Mouse (Mus musculus): ENCODE measurements around the gene Kndc1. TPM values are rescaled to one million over a fixed set of nuclear protein-coding genes. Genes with fewer than 3 reads are reported as not detected.

Gene Kndc1
- polyA plus RNA-seq, 1 experiment from 2014 or later: 1.0 TPM

DNA sequence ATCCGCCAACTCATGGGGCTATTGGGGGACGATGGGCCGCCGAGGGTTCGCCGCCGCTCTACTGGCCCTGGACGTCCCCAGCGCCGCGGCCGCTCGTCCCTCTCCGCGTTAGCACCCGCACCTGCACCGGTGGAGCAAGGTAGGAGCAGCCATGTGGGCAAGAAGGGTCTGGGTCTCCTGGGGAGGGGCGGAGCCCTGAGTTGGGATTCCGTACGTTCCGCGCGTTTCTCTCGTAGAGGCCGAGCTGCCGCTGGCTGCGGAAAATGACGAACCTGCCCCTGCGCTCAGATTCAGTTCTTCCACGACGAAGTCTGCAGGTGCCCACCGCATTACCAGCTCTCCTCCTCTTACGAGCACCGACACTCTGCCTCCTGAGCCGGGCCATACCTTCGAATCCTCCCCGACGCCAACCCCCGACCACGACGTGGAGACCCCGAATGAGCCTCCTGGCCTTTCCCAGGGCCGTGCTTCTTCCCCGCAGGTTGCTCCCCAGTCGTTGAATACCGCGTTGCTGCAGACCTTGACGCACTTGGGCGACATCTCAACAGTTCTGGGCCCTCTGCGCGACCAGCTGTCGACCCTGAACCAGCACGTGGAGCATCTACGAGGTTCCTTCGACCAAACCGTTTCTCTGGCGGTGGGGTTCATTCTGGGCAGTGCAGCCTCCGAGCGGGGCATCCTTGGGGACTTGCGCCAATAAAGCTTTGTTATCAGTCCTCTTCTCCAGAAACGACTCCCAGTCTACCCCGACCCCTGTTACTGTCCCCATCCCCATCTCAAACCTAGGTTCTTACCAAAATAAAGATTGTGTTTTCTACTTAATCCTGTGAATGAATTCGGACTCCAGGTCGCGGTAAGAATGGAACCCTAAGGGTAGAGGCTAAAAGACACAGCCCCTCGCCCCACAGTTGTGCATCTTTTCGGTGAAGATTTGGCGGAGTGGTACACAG lies 50.1 kb downstream of the Kndc1 start:
- H3K4me3 ChIP-seq: peak overlapping the region; percentile 45
- no peaks in the 10 kb centered on the region for H3K9me3 ChIP-seq
- peaks cover 100% of the 10 kb centered on the region for H3K27me3 ChIP-seq (ENCODE audit: insufficient read depth, poor library complexity, severe bottlenecking)
- no peaks in the 10 kb centered on the region for H3K36me3 ChIP-seq
- no peak overlapping the region for H3K27ac ChIP-seq
- H3K4me1 ChIP-seq (replicated peaks): peaks cover 16% of the 10 kb centered on the region
- DNase-seq (ENCODE audit: low spot score): peak; percentile 45
- 2% methylated on average over 68 of the region's 68 CpGs for WGBS

DNA sequence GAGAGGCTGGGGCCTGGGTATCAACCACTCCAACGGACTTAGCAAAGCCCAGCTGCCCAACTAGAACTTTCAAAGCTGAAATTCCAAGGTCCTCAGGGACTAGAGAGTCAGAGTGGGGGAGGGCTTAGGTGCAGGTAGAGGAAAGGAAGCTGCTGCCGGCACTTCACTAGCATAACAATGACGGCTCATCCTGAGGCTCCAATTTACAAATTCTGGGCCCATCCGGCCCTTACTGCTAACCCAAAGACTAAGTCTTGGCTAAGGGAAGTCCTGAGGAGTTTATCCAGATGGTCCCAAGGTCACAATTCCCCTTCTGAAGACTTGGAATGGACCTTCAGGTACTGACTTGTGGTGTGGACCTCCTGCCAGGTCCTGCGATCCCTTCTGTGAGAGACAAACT lies 51.0 kb downstream of the Kndc1 start:
- Histone ChIP-seq H3K9me3 (no peaks in the 10 kb centered on the region), H3K27me3 (ENCODE audit: insufficient read depth, poor library complexity, severe bottlenecking) (peaks cover 99% of the 10 kb centered on the region), H3K36me3 (no peaks in the 10 kb centered on the region), H3K4me1 (replicated peaks) (peaks cover 25% of the 10 kb centered on the region), H3K27ac (no peak overlapping the region), H3K4me3 (no peak overlapping the region)
- WGBS: 10% methylated on average over 5 of the region's 5 CpGs
- DNase-seq (ENCODE audit: low spot score): no peak

DNA sequence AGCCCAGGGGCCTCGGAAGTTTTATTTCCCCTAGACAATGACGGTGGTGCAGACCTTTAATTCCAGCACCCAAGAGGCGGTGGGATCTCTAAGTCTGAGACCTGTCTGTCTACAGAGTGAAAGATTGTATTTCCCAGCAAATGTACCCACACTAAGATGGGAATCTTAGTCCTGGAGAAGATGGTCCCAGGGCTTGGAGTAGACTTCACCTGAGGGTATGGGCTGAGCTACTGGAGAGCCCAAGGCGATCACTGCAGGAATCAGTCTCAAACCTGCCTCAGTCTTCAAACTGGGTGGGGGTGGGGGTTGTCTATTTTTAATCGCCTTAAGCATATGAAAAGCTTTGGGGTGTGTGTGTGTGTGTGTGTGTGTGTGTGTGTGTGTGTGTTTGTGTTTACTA lies 51.5 kb downstream of the Kndc1 start:
- Histone ChIP-seq H3K36me3 (no peaks in the 10 kb centered on the region), H3K27me3 (ENCODE audit: insufficient read depth, poor library complexity, severe bottlenecking) (peaks cover 95% of the 10 kb centered on the region), H3K9me3 (no peaks in the 10 kb centered on the region), H3K27ac (no peak overlapping the region), H3K4me3 (no peak overlapping the region), H3K4me1 (replicated peaks) (peaks cover 30% of the 10 kb centered on the region)
- no peak for DNase-seq (ENCODE audit: low spot score)
- 25% methylated on average over 5 of the region's 5 CpGs for WGBS

DNA sequence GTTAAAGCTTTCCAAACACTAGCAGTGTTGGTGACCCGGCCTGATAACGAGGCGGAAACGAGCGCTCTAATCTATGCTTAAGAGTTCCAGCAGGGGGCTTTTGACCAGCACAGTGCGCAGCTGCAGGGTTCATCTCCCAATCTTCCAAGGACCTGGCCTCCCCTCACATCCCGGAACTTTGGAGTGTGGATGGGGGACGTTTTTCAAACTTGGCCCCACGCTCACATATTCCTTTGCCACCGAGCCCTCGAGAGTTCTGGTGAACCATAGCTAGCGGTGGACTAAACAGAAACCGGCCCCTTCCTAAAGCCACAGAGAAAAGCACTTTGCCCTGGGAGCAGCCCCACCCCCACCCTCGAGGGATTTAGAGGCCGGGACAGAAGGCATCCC lies 55.4 kb downstream of the Kndc1 start:
- under 1% methylated on average over 15 of the region's 15 CpGs for WGBS
- Histone ChIP-seq H3K4me1 (replicated peaks) (peaks cover 29% of the 10 kb centered on the region), H3K36me3 (no peaks in the 10 kb centered on the region), H3K27me3 (ENCODE audit: insufficient read depth, poor library complexity, severe bottlenecking) (peaks cover 77% of the 10 kb centered on the region), H3K4me3 (peak overlapping the region; percentile 60), H3K27ac (peak overlapping the region; percentile 69), H3K9me3 (no peaks in the 10 kb centered on the region)
- peak; percentile 70 for DNase-seq (ENCODE audit: low spot score)

DNA sequence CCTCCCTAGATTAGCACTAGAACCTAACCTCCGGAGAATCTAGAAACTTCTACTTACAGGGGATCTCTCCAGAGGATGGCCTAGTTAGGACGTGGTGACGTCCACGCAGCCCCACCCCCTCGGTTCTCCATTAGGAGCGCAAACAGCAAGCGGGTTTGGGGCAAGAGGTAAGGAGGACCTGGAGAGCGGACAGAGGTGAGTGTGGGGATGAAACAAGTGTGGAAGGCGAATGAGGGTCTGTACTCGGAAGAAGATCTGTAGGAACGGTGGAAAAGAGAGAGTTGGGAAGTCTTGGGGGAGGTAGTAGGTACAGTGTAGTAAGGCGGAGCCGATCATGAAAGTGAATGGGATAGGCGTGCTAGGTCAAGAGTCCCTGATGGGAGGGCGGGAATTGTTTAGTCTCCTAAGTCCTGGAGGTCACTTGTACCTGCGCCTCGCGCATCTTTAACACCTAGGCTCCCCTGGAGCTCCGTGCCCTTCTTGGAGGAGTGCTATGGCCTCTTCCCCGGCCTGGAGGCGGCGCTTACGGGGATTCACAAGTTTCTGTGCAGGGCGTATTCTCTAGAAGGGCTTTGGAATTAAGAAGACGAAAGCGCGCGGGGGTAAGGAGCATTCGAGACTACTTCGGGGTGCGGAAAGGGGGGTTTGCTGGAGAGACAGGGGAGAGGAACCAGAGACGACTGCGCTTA lies 55.9 kb downstream of the Kndc1 start:
- peak; percentile 57 for DNase-seq (ENCODE audit: low spot score)
- Histone ChIP-seq H3K27me3 (ENCODE audit: insufficient read depth, poor library complexity, severe bottlenecking) (peaks cover 72% of the 10 kb centered on the region), H3K36me3 (no peaks in the 10 kb centered on the region), H3K27ac (peak overlapping the region; percentile 69), H3K4me3 (peak overlapping the region; percentile 60), H3K9me3 (no peaks in the 10 kb centered on the region), H3K4me1 (replicated peaks) (peaks cover 29% of the 10 kb centered on the region)
- WGBS: under 1% methylated on average over 33 of the region's 33 CpGs

DNA sequence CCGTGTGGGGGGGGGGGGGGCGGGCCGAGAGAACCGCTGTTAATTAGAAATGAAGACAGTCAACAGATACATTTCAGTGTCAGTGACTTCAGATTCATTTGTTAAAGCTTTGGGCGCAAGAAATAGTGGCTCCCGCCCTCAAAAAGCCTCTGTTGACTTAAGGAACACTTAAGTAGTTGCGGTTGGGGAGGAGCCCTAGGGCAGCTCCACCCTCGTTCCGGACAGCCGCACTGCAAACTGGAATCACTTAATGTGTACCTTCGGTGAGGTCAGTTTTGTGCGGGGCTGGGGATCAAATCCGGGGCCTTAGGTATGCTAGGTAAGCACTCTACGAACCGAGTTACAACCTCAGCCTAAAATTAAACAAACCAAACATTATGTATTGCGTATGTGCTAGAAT lies 56.6 kb downstream of the Kndc1 start:
- Histone ChIP-seq H3K9me3 (no peaks in the 10 kb centered on the region), H3K27ac (no peak overlapping the region), H3K27me3 (ENCODE audit: insufficient read depth, poor library complexity, severe bottlenecking) (peaks cover 68% of the 10 kb centered on the region), H3K4me1 (replicated peaks) (peaks cover 29% of the 10 kb centered on the region), H3K36me3 (no peaks in the 10 kb centered on the region), H3K4me3 (peak overlapping the region; percentile 60)
- no peak for DNase-seq (ENCODE audit: low spot score)
- WGBS: 4% methylated on average over 16 of the region's 16 CpGs

DNA sequence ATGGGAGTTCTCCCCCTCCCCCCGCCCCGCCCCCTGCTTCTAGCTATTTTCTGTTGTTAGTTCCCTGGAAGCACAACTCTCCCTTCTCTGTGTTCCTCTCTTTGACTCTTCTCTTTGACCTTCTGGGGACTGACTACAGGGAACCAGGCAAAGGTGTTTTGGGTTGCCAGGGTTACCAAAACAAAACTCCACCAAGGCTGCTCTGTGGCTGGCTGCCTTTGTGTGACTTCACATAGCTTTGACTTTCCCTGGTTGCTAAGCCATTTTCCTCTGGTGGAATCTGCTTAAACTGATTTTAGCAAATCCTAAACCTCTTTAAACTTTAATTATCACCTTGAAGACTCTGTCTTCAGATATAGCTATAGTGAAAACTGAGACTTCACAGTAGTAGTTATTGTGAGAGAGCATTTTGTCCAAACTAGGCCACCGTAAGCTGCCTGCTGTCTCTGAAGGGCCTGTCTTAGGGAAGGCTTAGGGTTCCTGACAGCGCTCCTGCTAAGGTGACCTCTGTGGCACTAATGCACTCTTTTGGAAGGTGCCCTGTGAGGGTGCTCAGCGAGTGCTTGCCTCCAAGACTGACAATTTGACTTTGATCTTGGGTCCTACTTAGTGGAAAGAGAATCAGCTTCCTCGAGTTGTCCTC lies 57.6 kb downstream of the Kndc1 start:
- Histone ChIP-seq H3K36me3 (no peaks in the 10 kb centered on the region), H3K4me1 (replicated peaks) (peaks cover 29% of the 10 kb centered on the region), H3K27me3 (ENCODE audit: insufficient read depth, poor library complexity, severe bottlenecking) (peaks cover 62% of the 10 kb centered on the region), H3K9me3 (no peaks in the 10 kb centered on the region), H3K27ac (no peak overlapping the region; the same call in 1 of the 2 replicates), H3K4me3 (no peak overlapping the region)
- peak; percentile 42 for DNase-seq (ENCODE audit: low spot score)
- WGBS: 47% methylated on average over 6 of the region's 6 CpGs

DNA sequence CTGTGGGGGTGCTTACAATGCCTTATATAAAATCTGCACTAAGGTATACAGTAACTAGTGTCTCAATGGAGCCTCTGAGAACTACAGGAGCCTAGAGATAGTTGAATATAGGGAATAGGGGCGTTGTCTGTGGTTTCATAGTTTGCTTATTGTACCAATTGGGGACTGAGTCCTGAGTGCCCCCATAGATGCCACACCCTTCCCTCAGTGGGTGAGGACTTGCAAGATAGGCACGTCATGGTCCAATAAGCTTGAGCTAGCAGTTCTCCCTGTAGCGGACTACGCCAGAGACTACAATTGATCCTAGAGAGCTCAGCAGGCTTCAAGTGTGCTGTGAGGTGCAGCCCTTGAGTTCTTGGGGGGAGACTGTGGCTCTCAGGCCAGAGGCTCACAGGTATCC lies 61.0 kb downstream of the Kndc1 start:
- Histone ChIP-seq H3K36me3 (no peaks in the 10 kb centered on the region), H3K9me3 (no peaks in the 10 kb centered on the region), H3K4me1 (replicated peaks) (peaks cover 25% of the 10 kb centered on the region), H3K27ac (no peak overlapping the region), H3K27me3 (ENCODE audit: insufficient read depth, poor library complexity, severe bottlenecking) (peaks cover 42% of the 10 kb centered on the region), H3K4me3 (no peak overlapping the region)
- WGBS: 85% methylated on average over 4 of the region's 4 CpGs
- no peak for DNase-seq (ENCODE audit: low spot score)

DNA sequence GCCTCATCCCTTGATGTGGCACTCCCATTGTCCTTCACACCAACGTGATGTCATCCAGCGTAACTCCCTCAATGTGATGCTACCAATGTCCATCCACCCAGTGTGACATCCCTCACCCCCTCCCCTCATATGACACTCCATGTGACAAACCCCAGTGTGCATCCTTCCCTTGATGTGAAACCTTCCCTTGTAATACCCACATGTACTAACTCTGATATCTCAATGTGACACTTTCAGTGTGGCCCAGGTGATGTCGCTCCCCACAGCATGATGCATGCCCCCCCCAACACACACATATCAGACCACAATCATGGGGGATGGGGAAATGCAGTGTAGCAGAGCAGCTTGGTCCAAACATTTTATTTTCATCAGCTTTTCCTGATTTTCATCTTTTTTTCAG lies 62.2 kb downstream of the Kndc1 start:
- no peak overlapping the region for H3K4me3 ChIP-seq
- DNase-seq (ENCODE audit: low spot score): no peak
- no peaks in the 10 kb centered on the region for H3K36me3 ChIP-seq
- H3K9me3 ChIP-seq: no peaks in the 10 kb centered on the region
- 83% methylated on average over 3 of the region's 3 CpGs for WGBS
- peaks cover 16% of the 10 kb centered on the region for H3K4me1 ChIP-seq (replicated peaks)
- no peak overlapping the region for H3K27ac ChIP-seq
- H3K27me3 ChIP-seq (ENCODE audit: insufficient read depth, poor library complexity, severe bottlenecking): peaks cover 46% of the 10 kb centered on the region

DNA sequence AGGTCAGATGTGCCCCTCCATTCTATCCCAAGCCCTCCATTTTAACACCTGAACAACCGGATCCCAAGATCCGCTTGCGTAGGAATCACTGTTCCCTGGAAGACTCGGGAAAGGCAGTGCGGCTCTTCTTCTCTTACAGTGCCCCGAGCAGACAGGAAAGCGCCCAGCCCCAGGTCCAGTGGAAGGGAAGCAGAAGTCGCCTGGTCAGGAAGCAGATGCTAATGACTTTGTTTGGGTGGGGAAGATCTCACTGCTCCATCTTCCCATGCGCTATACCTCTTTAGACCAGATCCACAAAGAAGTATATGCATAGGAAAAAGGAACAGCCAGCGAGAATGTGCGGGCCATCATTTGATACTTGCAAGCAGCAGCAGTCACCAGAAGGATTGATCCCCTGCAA lies 62.9 kb downstream of the Kndc1 start:
- 61% methylated on average over 11 of the region's 11 CpGs for WGBS
- no peak for DNase-seq (ENCODE audit: low spot score)
- Histone ChIP-seq H3K27me3 (ENCODE audit: insufficient read depth, poor library complexity, severe bottlenecking) (peaks cover 38% of the 10 kb centered on the region), H3K27ac (no peak overlapping the region), H3K36me3 (no peaks in the 10 kb centered on the region), H3K9me3 (no peaks in the 10 kb centered on the region), H3K4me1 (replicated peaks) (peaks cover 8% of the 10 kb centered on the region), H3K4me3 (no peak overlapping the region)

DNA sequence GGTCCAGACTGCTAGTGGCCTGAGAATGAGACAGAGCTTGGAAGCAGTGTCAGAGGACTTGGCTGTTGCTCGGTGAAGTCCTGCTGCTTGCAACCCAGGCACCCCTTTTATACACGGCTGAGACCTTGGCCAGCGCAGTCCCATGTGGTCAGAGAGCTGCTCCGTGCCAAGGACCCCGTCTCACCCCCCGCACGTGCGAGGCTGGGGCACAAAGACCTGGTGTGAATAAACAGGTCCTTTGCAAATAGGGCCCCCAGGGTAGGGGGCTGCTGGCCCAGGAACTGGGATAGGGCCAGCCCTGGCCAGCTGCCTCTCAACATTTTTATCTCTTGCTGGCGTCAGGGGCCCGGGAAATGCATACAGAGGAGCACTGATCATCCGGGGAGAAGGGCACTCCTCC lies 63.5 kb downstream of the Kndc1 start:
- WGBS: 40% methylated on average over 11 of the region's 11 CpGs

DNA sequence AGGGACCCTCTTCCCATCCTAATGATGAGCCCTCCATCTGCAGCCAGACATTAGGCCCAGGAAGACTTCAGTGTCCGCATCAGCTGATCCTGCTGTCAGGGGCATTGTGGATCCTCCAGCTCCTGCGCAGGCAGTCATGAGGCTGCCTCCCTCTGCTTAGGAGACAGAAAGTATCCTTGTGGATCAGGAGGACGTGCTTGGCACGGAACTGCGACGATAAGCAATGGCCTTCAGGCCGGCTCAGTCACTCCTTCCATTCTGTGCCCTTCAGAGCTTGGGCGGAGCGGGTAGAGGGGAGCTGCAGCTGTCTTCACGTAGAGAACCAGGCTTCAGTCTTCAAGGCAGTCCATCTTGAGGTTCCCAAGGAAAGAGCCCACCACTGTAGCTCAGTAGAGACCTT lies 66.6 kb downstream of the Kndc1 start:
- Histone ChIP-seq H3K27me3 (ENCODE audit: insufficient read depth, poor library complexity, severe bottlenecking) (peaks cover 25% of the 10 kb centered on the region), H3K27ac (no peak overlapping the region), H3K4me1 (replicated peaks) (peaks cover 7% of the 10 kb centered on the region), H3K36me3 (no peaks in the 10 kb centered on the region), H3K4me3 (no peak overlapping the region), H3K9me3 (no peaks in the 10 kb centered on the region)
- WGBS: 88% methylated on average over 10 of the region's 10 CpGs
- DNase-seq (ENCODE audit: low spot score): no peak

More for the DNA sequence above, 63.5 kb downstream of the Kndc1 start:
- H3K27me3 ChIP-seq (ENCODE audit: insufficient read depth, poor library complexity, severe bottlenecking): peaks cover 35% of the 10 kb centered on the region
- H3K4me3 ChIP-seq: no peak overlapping the region
- H3K9me3 ChIP-seq: no peaks in the 10 kb centered on the region
- no peak overlapping the region; the same call in 1 of the 2 replicates for H3K27ac ChIP-seq
- no peaks in the 10 kb centered on the region for H3K36me3 ChIP-seq
- peaks cover 7% of the 10 kb centered on the region for H3K4me1 ChIP-seq (replicated peaks)
- no peak for DNase-seq (ENCODE audit: low spot score)

DNA sequence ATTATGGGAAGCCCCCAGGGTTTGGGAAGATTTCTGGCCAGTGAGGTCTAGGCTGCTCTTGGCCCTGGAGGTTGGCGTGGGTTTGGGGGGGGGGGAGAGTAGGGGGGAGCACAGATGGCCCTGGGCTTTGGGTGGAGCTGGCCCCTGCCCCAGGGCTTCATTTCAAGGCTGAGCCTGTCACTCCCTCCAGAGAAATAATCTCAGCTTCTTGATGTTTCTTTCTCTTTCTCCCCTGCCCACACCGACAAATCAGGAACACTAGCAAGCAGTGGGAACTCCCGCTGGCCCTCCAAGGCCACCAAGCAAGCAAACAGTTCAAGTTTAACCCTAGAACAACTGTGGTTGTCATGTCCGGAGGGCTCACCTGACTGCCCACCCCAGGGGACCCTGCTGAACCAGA lies 69.3 kb downstream of the Kndc1 start:
- Histone ChIP-seq H3K36me3 (no peaks in the 10 kb centered on the region), H3K27me3 (ENCODE audit: insufficient read depth, poor library complexity, severe bottlenecking) (peaks cover 23% of the 10 kb centered on the region), H3K4me3 (no peak overlapping the region), H3K27ac (no peak overlapping the region), H3K9me3 (no peaks in the 10 kb centered on the region), H3K4me1 (replicated peaks) (peaks cover 8% of the 10 kb centered on the region)
- WGBS: 62% methylated on average over 4 of the region's 4 CpGs
- no peak for DNase-seq (ENCODE audit: low spot score)
